Mouse (Mus musculus): ENCODE measurements at regions not wholly inside any gene's neighbourhood (a gene's known extent, or its start where the extent isn't known, plus 50 kb on each side); places are given as distances from the start of the nearest gene placed in this dataset.

DNA sequence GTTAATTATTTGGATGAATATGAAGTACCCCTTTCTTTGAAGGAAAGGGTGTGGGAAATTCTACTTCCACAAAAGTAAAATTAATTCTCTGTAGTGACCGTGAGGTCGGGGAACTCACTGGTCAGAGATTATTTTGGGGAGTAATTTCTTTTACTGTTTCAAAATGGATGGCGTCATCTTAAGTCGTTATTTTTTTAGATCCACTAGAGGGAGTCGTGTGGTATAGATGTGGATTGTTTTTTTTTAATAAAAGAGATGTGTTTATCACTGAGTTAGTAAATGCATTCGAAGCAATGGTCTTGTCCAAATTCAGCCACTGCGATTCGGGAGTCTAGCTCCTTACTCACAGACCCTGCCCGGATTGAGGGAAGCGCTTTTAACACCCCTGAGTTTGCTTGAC lies 100.8 kb upstream of the Lsm14a start:
- no peak for DNase-seq (ENCODE audit: low spot score)

DNA sequence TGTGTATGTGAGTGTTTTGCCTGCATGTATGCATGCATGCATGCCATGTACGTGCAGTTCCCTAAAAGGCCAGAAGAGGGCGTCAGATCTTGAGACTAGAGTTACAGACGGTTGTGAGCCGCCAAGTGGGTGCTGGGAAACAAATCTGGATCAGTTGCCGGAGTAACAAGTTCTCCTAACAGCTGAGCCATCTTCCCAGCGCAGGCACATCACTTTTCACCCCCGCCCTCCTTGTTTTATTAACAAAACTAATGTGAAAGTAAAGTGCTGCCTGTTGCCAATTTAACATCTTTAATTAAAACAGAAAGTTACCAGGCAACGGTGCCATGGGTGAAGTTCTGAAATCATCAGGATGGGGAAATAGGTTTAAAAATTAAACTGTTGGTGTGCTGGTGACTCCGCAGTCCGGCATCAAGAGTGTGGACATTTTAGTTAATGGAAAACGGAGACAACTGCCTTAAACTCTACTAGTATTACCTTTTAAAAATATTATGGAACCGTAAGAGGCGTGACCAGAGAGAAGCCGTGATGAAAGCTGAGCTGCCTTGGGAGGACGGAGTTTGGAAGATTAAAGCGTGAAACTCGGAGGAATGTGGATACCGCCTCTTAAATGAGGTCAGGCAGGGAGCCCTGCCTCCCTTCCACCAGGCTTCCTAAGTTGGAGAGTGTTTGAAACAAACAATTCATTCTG lies 91.9 kb upstream of the Lsm14a start:
- peak; percentile 26 for DNase-seq (ENCODE audit: low spot score)

- DNase-seq (ENCODE audit: low spot score), result no peak
Observed at GRCm38 (mm10) chr7:34483368-34483767, 90.3 kb upstream of the Lsm14a start.

- no peak for DNase-seq (ENCODE audit: low spot score)
Observed at GRCm38 (mm10) chr7:34480771-34481170, 87.7 kb upstream of the Lsm14a start.

DNA sequence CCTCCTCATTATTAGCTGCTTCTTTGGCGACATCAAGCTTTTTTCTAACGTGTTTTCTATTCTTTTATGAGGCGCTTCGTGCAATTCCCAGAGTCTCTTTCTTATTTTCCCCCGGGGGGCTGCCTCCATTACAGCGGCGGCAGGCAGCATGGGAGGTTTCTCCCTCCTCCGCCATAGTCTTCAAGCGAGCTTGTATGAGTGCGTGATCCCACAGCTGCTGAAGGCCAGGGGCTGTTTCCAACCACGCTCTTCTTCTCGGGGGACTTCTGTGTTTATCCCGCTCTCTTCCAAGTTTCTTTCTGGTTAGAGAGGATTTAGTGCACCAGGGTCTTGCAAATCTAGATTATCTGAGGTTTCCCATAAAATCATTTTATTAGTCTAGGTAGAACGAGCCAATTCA lies 77.9 kb upstream of the Lsm14a start:
- DNase-seq (ENCODE audit: low spot score), result no peak

- no peak for DNase-seq (ENCODE audit: low spot score)
Observed at GRCm38 (mm10) chr7:34462069-34462468, 69.0 kb upstream of the Lsm14a start.

- no peak for DNase-seq (ENCODE audit: low spot score)
Observed at GRCm38 (mm10) chr7:34459834-34460495, 66.8 kb upstream of the Lsm14a start.

DNA sequence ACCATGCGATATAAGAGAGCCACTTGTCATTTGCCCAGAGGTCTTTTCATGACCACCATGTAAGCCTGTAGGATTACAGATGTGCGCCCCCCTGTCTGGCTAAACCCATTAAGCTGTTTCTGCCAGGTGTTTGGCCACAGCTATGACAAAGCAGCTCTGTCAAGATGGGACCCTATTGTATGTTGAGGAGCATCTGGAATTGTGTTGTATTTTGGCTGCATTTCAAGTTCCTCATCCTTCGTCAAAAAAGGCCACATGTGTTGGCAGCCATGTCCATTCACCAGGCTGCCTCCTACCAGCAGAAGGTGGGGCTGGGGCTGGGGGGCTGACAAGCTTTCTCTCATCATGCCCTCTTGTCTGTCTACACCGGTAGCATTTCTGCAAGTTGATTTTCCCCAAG lies 65.7 kb upstream of the Lsm14a start:
- DNase-seq (ENCODE audit: low spot score), result no peak

DNA sequence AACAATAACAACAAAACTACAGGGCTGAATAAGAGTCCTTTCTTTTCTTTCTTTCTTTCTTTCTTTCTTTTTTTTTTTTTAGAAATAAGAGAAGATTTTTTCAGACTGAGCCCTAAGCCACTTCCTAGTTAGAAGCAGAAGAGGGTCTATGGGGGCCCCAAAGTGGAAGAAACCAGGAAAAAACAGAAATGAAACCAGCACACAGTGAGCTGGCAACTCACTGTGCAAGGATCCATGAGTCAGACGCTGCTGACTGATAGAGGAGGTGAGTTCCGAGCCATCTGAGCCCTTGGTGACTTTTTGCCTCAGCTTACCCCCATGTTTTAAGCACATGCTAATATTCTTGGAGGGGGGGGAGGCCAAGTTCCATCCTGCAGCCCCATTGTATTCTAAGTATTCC lies 55.2 kb upstream of the Lsm14a start:
- no peak for DNase-seq (ENCODE audit: low spot score)

DNA sequence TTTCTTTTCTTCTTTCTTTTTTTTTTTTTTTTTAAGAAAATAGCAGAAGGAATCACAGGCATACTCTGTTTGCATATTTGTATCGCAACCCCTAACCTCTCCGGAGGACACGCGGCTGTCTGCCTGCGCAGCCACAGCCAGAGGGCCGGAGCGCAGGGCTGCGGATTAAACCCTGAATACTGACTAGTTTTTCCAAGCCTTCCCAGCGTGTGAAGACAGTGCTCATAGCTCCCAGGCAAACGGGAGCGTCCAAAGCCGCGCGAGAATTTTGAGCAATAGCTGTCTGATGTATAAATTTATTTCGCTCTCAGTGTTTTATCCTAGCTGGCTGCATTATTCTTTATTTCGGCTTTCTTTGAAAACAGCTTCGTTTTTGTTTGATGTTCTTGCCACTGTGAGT lies 51.1 kb upstream of the Lsm14a start:
- no peak for DNase-seq (ENCODE audit: low spot score)
